ENCODE assay signal across 1 mouse cellular context in the genomic region with DNA sequence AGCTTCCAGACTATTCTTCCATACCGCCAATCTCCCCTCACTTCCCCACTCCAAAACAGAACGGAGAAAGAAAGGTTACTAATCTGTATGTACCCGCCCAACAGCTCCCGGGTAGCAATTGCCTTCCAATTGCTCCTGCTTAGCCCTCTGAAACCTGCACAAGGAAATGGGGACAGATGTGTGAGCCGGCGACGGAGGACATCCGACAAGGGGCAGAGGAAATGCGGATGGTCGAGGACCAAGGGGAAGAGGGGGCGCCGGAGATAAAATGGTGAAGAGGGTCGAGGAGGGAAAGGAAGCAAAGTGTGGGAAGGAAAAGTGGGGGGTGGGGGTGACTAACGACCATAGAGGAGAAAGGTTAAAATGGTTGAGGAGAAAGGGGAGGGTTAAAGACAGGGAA.
TF ChIP-seq lines count a peak whose summit lies in the region.

No protein-coding gene starts in this region.

TF ChIP-seq in CH12.LX, 34 proteins besides CTCF, POLR2A, EP300 and RAD21 (continued from another document):
- TF ChIP-seq GABPA (IDR thresholded peaks at IDR 0.05; ENCODE audit: insufficient replicate concordance, low read depth, low read length), result no peak
